Mouse (Mus musculus): ENCODE measurements at regions not wholly inside any gene's neighbourhood (a gene's known extent, or its start where the extent isn't known, plus 50 kb on each side); places are given as distances from the start of the nearest gene placed in this dataset.

- no peaks in the 10 kb centered on the region for H3K4me1 ChIP-seq (ENCODE audit: control insufficient read depth in 2 of 2, insufficient read depth in 2 of 2, low read length in 2 of 2)
- ATAC-seq (ENCODE audit: insufficient number of reproducible peaks, insufficient read depth, low FRiP score, low read depth): no peak
- H3K27ac ChIP-seq (replicated peaks in 1 of 2; ENCODE audit: control insufficient read depth in 1 of 2, insufficient read depth in 1 of 2, low read depth in 2 of 2, low read length in 2 of 2): no peak overlapping the region
- no peaks in the 10 kb centered on the region for H3K9me3 ChIP-seq (ENCODE audit: control insufficient read depth, low read length)
- H3K36me3 ChIP-seq (ENCODE audit: control insufficient read depth, insufficient read depth, low read length): no peaks in the 10 kb centered on the region
- no peak overlapping the region for H3K4me3 ChIP-seq (ENCODE audit: control insufficient read depth in 1 of 2, insufficient read depth in 1 of 2, low read depth in 1 of 2, low read length in 2 of 2)
- H3K27me3 ChIP-seq (ENCODE audit: control insufficient read depth, insufficient read depth, low read length): no peaks in the 10 kb centered on the region
- WGBS: 84% methylated on average over 5 of the region's 5 CpGs
- no peak overlapping the region for H3K4me2 ChIP-seq (ENCODE audit: low read length)
- H3K9ac ChIP-seq (ENCODE audit: low read length): no peak overlapping the region
These were observed 78.3 kb upstream of the Trim52 start for GRCm38 (mm10) chr14:106027686-106028085.

GRCm38 (mm10) chr14:106031094-106031493 is 74.9 kb upstream of the Trim52 start:
- Histone ChIP-seq H3K27ac (replicated peaks in 1 of 2; ENCODE audit: control insufficient read depth in 1 of 2, insufficient read depth in 1 of 2, low read depth in 2 of 2, low read length in 2 of 2) (no peak overlapping the region), H3K4me1 (ENCODE audit: control insufficient read depth in 2 of 2, insufficient read depth in 2 of 2, low read length in 2 of 2) (no peaks in the 10 kb centered on the region), H3K9me3 (ENCODE audit: control insufficient read depth, low read length) (no peaks in the 10 kb centered on the region), H3K36me3 (ENCODE audit: control insufficient read depth, insufficient read depth, low read length) (no peaks in the 10 kb centered on the region), H3K4me3 (ENCODE audit: control insufficient read depth in 1 of 2, insufficient read depth in 1 of 2, low read depth in 1 of 2, low read length in 2 of 2) (no peak overlapping the region), H3K4me2 (ENCODE audit: low read length) (no peak overlapping the region), H3K27me3 (ENCODE audit: control insufficient read depth, insufficient read depth, low read length) (no peaks in the 10 kb centered on the region), H3K9ac (ENCODE audit: low read length) (no peak overlapping the region)
- no peak for ATAC-seq (ENCODE audit: insufficient number of reproducible peaks, insufficient read depth, low FRiP score, low read depth)
- 87% methylated on average over 1 of the region's 1 CpGs for WGBS

- no peak for ATAC-seq (ENCODE audit: insufficient number of reproducible peaks, insufficient read depth, low FRiP score, low read depth)
- no peak overlapping the region for H3K4me2 ChIP-seq (ENCODE audit: low read length)
- WGBS: 78% methylated on average over 2 of the region's 2 CpGs
These were observed 72.2 kb upstream of the Trim52 start for GRCm38 (mm10) chr14:106033793-106034192.

GRCm38 (mm10) chr14:106034933-106035665 is 70.9 kb upstream of the Trim52 start:
- WGBS: 88% methylated on average over 10 of the region's 10 CpGs
- Histone ChIP-seq H3K9ac (ENCODE audit: low read length) (no peak overlapping the region), H3K9me3 (ENCODE audit: control insufficient read depth, low read length) (no peaks in the 10 kb centered on the region), H3K4me3 (ENCODE audit: control insufficient read depth in 1 of 2, insufficient read depth in 1 of 2, low read depth in 1 of 2, low read length in 2 of 2) (no peak overlapping the region), H3K36me3 (ENCODE audit: control insufficient read depth, insufficient read depth, low read length) (no peaks in the 10 kb centered on the region), H3K4me1 (ENCODE audit: control insufficient read depth in 2 of 2, insufficient read depth in 2 of 2, low read length in 2 of 2) (no peaks in the 10 kb centered on the region), H3K4me2 (ENCODE audit: low read length) (no peak overlapping the region), H3K27me3 (ENCODE audit: control insufficient read depth, insufficient read depth, low read length) (no peaks in the 10 kb centered on the region), H3K27ac (replicated peaks in 1 of 2; ENCODE audit: control insufficient read depth in 1 of 2, insufficient read depth in 1 of 2, low read depth in 2 of 2, low read length in 2 of 2) (no peak overlapping the region)
- ATAC-seq (ENCODE audit: insufficient number of reproducible peaks, insufficient read depth, low FRiP score, low read depth): no peak

More at GRCm38 (mm10) chr14:106033793-106034192, 72.2 kb upstream of the Trim52 start:
- Histone ChIP-seq H3K27me3 (ENCODE audit: control insufficient read depth, insufficient read depth, low read length) (no peaks in the 10 kb centered on the region), H3K9me3 (ENCODE audit: control insufficient read depth, low read length) (no peaks in the 10 kb centered on the region), H3K4me3 (ENCODE audit: control insufficient read depth in 1 of 2, insufficient read depth in 1 of 2, low read depth in 1 of 2, low read length in 2 of 2) (no peak overlapping the region), H3K9ac (ENCODE audit: low read length) (no peak overlapping the region), H3K36me3 (ENCODE audit: control insufficient read depth, insufficient read depth, low read length) (no peaks in the 10 kb centered on the region), H3K27ac (replicated peaks in 1 of 2; ENCODE audit: control insufficient read depth in 1 of 2, insufficient read depth in 1 of 2, low read depth in 2 of 2, low read length in 2 of 2) (no peak overlapping the region), H3K4me1 (ENCODE audit: control insufficient read depth in 2 of 2, insufficient read depth in 2 of 2, low read length in 2 of 2) (no peaks in the 10 kb centered on the region)

GRCm38 (mm10) chr14:106044274-106044673 is 61.7 kb upstream of the Trim52 start:
- Histone ChIP-seq H3K36me3 (ENCODE audit: control insufficient read depth, insufficient read depth, low read length) (no peaks in the 10 kb centered on the region), H3K9me3 (ENCODE audit: control insufficient read depth, low read length) (no peaks in the 10 kb centered on the region), H3K4me2 (ENCODE audit: low read length) (no peak overlapping the region), H3K27me3 (ENCODE audit: control insufficient read depth, insufficient read depth, low read length) (no peaks in the 10 kb centered on the region), H3K27ac (replicated peaks in 1 of 2; ENCODE audit: control insufficient read depth in 1 of 2, insufficient read depth in 1 of 2, low read depth in 2 of 2, low read length in 2 of 2) (no peak overlapping the region), H3K9ac (ENCODE audit: low read length) (no peak overlapping the region), H3K4me3 (ENCODE audit: control insufficient read depth in 1 of 2, insufficient read depth in 1 of 2, low read depth in 1 of 2, low read length in 2 of 2) (no peak overlapping the region), H3K4me1 (ENCODE audit: control insufficient read depth in 2 of 2, insufficient read depth in 2 of 2, low read length in 2 of 2) (no peaks in the 10 kb centered on the region)
- 70% methylated on average over 1 of the region's 1 CpGs for WGBS
- no peak for ATAC-seq (ENCODE audit: insufficient number of reproducible peaks, insufficient read depth, low FRiP score, low read depth)

GRCm38 (mm10) chr14:106050231-106050630 is 55.8 kb upstream of the Trim52 start:
- Histone ChIP-seq H3K27me3 (ENCODE audit: control insufficient read depth, insufficient read depth, low read length) (no peaks in the 10 kb centered on the region), H3K9ac (ENCODE audit: low read length) (no peak overlapping the region), H3K27ac (replicated peaks in 1 of 2; ENCODE audit: control insufficient read depth in 1 of 2, insufficient read depth in 1 of 2, low read depth in 2 of 2, low read length in 2 of 2) (no peak overlapping the region), H3K4me3 (ENCODE audit: control insufficient read depth in 1 of 2, insufficient read depth in 1 of 2, low read depth in 1 of 2, low read length in 2 of 2) (no peak overlapping the region), H3K36me3 (ENCODE audit: control insufficient read depth, insufficient read depth, low read length) (no peaks in the 10 kb centered on the region), H3K9me3 (ENCODE audit: control insufficient read depth, low read length) (no peaks in the 10 kb centered on the region), H3K4me2 (ENCODE audit: low read length) (no peak overlapping the region), H3K4me1 (ENCODE audit: control insufficient read depth in 2 of 2, insufficient read depth in 2 of 2, low read length in 2 of 2) (no peaks in the 10 kb centered on the region; a peak in 1 of 4 replicates)
- WGBS: 68% methylated on average over 1 of the region's 1 CpGs
- ATAC-seq (ENCODE audit: insufficient number of reproducible peaks, insufficient read depth, low FRiP score, low read depth): no peak

GRCm38 (mm10) chr14:106052585-106053551 is 53.1 kb upstream of the Trim52 start:
- Histone ChIP-seq H3K36me3 (ENCODE audit: control insufficient read depth, insufficient read depth, low read length) (no peaks in the 10 kb centered on the region), H3K4me3 (ENCODE audit: control insufficient read depth in 1 of 2, insufficient read depth in 1 of 2, low read depth in 1 of 2, low read length in 2 of 2) (no peak overlapping the region), H3K9ac (ENCODE audit: low read length) (no peak overlapping the region), H3K27ac (replicated peaks in 1 of 2; ENCODE audit: control insufficient read depth in 1 of 2, insufficient read depth in 1 of 2, low read depth in 2 of 2, low read length in 2 of 2) (no peak overlapping the region), H3K4me2 (ENCODE audit: low read length) (no peak overlapping the region), H3K9me3 (ENCODE audit: control insufficient read depth, low read length) (no peaks in the 10 kb centered on the region), H3K4me1 (ENCODE audit: control insufficient read depth in 2 of 2, insufficient read depth in 2 of 2, low read length in 2 of 2) (no peaks in the 10 kb centered on the region; a peak in 1 of 4 replicates), H3K27me3 (ENCODE audit: control insufficient read depth, insufficient read depth, low read length) (no peaks in the 10 kb centered on the region)
- no peak for ATAC-seq (ENCODE audit: insufficient number of reproducible peaks, insufficient read depth, low FRiP score, low read depth)
- WGBS: 54% methylated on average over 6 of the region's 6 CpGs
